Mouse (Mus musculus): ENCODE results near the gene C2cd3. TPM values are rescaled to one million over a fixed set of nuclear protein-coding genes. Genes with fewer than 3 reads are reported as not detected.

C2cd3 gene
- polyA plus RNA-seq, 1 experiment from 2014 or later: 34.2 TPM

DNA sequence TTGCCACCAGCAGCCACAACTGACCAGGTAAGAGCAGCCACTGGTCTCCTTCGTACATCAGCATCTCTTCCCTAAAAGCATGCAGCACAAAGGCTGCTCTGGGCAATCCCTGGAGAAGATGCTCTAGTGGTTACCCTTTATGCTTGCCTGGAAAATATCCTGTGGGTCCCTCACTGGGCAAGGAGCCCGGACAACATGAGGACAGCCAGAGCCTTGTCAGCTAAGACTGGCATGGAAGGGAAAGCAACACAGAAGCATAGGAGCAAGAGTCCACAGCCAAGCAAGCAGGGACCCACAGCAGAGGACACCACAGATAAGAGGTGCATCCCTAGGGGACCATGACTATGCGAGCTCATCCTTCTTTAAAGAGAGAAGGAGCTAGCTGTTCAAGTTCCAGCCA, 87.8 kb downstream of the C2cd3 start:
- Histone ChIP-seq H3K4me1 (ENCODE audit: control insufficient read depth, insufficient read depth, low read length) (no peaks in the 10 kb centered on the region), H3K9ac (replicated peaks; ENCODE audit: low read depth, low read length) (no peak overlapping the region), H3K4me3 (ENCODE audit: low read depth, low read length) (no peak overlapping the region), H3K36me3 (ENCODE audit: control insufficient read depth, insufficient read depth, low read length) (peaks cover 31% of the 10 kb centered on the region), H3K27me3 (ENCODE audit: control insufficient read depth, insufficient read depth, low read length) (no peaks in the 10 kb centered on the region), H3K27ac (ENCODE audit: low read length) (no peak overlapping the region), H3K9me3 (ENCODE audit: control insufficient read depth, low read depth, low read length) (no peaks in the 10 kb centered on the region), H3K4me2 (replicated peaks; ENCODE audit: low read depth, low read length) (no peak overlapping the region)
- WGBS: 92% methylated on average over 3 of the region's 3 CpGs
- ATAC-seq (ENCODE audit: insufficient number of reproducible peaks, insufficient read depth, low FRiP score, low read depth): no peak

DNA sequence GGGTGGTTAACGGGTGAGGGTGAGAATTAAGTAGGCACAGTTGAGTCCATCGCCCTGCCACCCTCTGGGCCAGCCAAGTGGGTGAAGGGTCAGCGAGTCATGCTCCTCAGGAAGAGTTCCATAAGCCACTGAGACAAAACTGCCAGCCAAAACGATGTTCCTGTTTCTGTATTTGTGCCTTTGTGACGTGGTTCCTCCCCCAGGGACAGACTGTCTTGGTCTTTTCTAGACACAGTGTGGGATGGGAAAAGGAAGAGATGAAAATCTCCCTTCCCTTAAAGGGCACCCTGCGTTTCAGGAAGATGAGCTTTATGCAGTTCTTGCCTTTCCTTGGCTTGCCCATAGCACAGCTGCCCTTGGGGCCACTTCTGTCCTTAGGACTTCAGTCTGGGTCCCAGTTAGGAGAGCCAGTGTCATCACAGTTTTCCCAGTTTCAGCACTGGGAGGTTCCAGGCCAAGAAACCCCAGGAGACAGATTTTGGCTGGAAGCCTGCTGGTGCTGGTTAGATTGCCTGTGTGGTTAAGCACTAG, 89.7 kb downstream of the C2cd3 start:
- WGBS: 84% methylated on average over 6 of the region's 6 CpGs
- no peak for ATAC-seq (ENCODE audit: insufficient number of reproducible peaks, insufficient read depth, low FRiP score, low read depth)
- no peaks in the 10 kb centered on the region for H3K9me3 ChIP-seq (ENCODE audit: control insufficient read depth, low read depth, low read length)

DNA sequence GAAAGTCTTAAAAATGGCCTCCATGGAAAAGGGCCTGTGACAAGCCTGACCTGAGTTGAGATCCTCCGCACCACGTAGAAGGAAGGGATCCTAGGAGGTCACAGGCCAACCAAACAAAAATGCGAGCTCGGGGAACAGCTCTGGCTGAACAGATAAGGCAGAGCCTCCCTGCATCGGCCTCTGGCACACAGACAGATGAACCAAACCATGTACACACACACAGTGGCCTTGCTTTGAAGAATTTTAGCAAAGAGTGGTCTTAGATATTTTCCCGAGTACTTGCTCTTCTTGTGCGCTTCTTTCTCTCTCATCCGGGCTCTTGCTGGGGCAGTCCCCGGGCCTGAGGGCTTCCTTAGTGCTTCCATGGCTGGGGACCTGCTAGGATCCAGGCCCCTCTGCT, 91.2 kb downstream of the C2cd3 start:
- Histone ChIP-seq H3K27ac (ENCODE audit: low read length) (no peak overlapping the region), H3K4me2 (replicated peaks; ENCODE audit: low read depth, low read length) (no peak overlapping the region), H3K36me3 (ENCODE audit: control insufficient read depth, insufficient read depth, low read length) (peaks cover 16% of the 10 kb centered on the region), H3K4me3 (ENCODE audit: low read depth, low read length) (no peak overlapping the region), H3K27me3 (ENCODE audit: control insufficient read depth, insufficient read depth, low read length) (no peaks in the 10 kb centered on the region), H3K4me1 (ENCODE audit: control insufficient read depth, insufficient read depth, low read length) (peaks cover 6% of the 10 kb centered on the region), H3K9ac (replicated peaks; ENCODE audit: low read depth, low read length) (no peak overlapping the region), H3K9me3 (ENCODE audit: control insufficient read depth, low read depth, low read length) (no peaks in the 10 kb centered on the region)
- ATAC-seq (ENCODE audit: insufficient number of reproducible peaks, insufficient read depth, low FRiP score, low read depth): no peak
- 49% methylated on average over 9 of the region's 9 CpGs for WGBS

More for the DNA sequence above, 89.7 kb downstream of the C2cd3 start:
- peaks cover 6% of the 10 kb centered on the region; the same call in 1 of the 2 replicates for H3K4me1 ChIP-seq (ENCODE audit: control insufficient read depth, insufficient read depth, low read length)
- H3K4me3 ChIP-seq (ENCODE audit: low read depth, low read length): no peak overlapping the region
- H3K36me3 ChIP-seq (ENCODE audit: control insufficient read depth, insufficient read depth, low read length): peaks cover 17% of the 10 kb centered on the region
- H3K27ac ChIP-seq (ENCODE audit: low read length): no peak overlapping the region
- no peak overlapping the region for H3K4me2 ChIP-seq (replicated peaks; ENCODE audit: low read depth, low read length)
- H3K27me3 ChIP-seq (ENCODE audit: control insufficient read depth, insufficient read depth, low read length): no peaks in the 10 kb centered on the region
- H3K9ac ChIP-seq (replicated peaks; ENCODE audit: low read depth, low read length): no peak overlapping the region

DNA sequence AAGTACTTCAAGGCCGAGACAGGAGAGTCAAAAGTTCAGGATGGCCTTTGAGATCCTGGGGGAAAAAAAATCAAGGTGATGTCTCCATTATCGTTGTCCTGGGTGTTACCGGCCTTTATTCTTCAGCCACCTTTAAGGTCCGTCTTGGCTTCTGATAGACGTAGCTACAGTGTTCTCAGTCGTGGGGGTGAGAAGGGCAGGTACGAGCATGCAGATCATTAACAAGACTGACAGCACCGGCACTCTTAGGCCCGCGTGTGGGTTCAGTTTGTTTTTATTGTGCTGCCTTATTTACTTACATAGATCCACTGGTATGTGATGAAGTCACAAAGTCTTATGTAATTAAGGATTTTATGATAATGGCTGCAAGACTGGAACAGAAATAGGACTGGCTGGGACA, 91.7 kb downstream of the C2cd3 start:
- WGBS: 54% methylated on average over 10 of the region's 10 CpGs
- no peak overlapping the region for H3K4me2 ChIP-seq (replicated peaks; ENCODE audit: low read depth, low read length)
- peaks cover 14% of the 10 kb centered on the region for H3K36me3 ChIP-seq (ENCODE audit: control insufficient read depth, insufficient read depth, low read length)
- H3K9ac ChIP-seq (replicated peaks; ENCODE audit: low read depth, low read length): no peak overlapping the region
- peaks cover 6% of the 10 kb centered on the region for H3K4me1 ChIP-seq (ENCODE audit: control insufficient read depth, insufficient read depth, low read length)
- no peak overlapping the region for H3K4me3 ChIP-seq (ENCODE audit: low read depth, low read length)
- no peaks in the 10 kb centered on the region for H3K9me3 ChIP-seq (ENCODE audit: control insufficient read depth, low read depth, low read length)
- ATAC-seq (ENCODE audit: insufficient number of reproducible peaks, insufficient read depth, low FRiP score, low read depth): no peak
- no peaks in the 10 kb centered on the region for H3K27me3 ChIP-seq (ENCODE audit: control insufficient read depth, insufficient read depth, low read length)
- H3K27ac ChIP-seq (ENCODE audit: low read length): no peak overlapping the region

DNA sequence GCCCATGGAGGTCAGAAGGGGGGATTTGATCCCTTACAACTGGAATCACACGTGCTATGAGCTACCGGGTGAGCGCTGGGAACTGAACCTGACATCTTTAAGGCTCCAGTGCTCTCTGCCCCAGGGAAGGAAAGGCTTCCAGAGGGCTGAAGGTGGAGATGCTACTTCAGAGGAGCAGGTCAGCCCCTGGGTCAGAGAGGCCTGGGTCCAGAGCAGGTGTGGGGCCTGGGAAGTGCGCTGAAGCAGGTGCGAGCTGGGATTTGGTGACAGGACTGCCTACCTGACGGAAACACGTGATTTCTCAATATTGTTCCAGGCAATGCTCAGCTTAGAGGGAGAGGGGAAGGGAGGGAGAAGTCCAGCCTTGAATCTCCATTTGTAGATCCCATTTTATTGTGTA, 92.2 kb downstream of the C2cd3 start:
- H3K9me3 ChIP-seq (ENCODE audit: control insufficient read depth, low read depth, low read length): no peaks in the 10 kb centered on the region
- H3K4me3 ChIP-seq (ENCODE audit: low read depth, low read length): no peak overlapping the region
- 88% methylated on average over 7 of the region's 7 CpGs for WGBS
- peaks cover 17% of the 10 kb centered on the region; the same call in 1 of the 2 replicates for H3K36me3 ChIP-seq (ENCODE audit: control insufficient read depth, insufficient read depth, low read length)
- H3K27me3 ChIP-seq (ENCODE audit: control insufficient read depth, insufficient read depth, low read length): no peaks in the 10 kb centered on the region
- no peak overlapping the region for H3K27ac ChIP-seq (ENCODE audit: low read length)
- H3K4me2 ChIP-seq (replicated peaks; ENCODE audit: low read depth, low read length): no peak overlapping the region
- no peak overlapping the region for H3K9ac ChIP-seq (replicated peaks; ENCODE audit: low read depth, low read length)
- no peak for ATAC-seq (ENCODE audit: insufficient number of reproducible peaks, insufficient read depth, low FRiP score, low read depth)
- peaks cover 6% of the 10 kb centered on the region for H3K4me1 ChIP-seq (ENCODE audit: control insufficient read depth, insufficient read depth, low read length)

DNA sequence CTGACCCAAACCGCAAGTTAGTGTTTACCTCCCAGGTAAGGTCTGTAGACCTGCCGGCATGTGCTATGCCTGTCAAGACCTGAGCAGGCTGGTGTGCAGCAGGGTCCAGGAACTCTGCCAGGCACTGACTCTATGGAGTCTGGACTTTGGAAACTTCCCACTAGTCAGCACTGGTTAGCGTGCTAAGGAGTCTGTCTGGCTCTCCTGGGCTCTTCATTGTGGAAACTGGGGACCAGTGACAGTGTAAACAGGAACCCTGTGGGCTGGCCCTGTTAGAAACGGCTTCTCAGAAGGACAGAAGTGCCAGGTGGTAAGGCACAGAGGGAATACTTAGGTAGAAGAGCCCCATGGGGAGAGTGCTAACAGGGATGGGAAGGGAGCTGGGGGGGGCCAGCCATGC, 93.2 kb downstream of the C2cd3 start:
- no peak overlapping the region; the same call in 1 of the 2 replicates for H3K4me2 ChIP-seq (replicated peaks; ENCODE audit: low read depth, low read length)
- no peaks in the 10 kb centered on the region for H3K27me3 ChIP-seq (ENCODE audit: control insufficient read depth, insufficient read depth, low read length)
- H3K36me3 ChIP-seq (ENCODE audit: control insufficient read depth, insufficient read depth, low read length): peaks cover 15% of the 10 kb centered on the region; the same call in 1 of the 2 replicates
- peaks cover 6% of the 10 kb centered on the region for H3K4me1 ChIP-seq (ENCODE audit: control insufficient read depth, insufficient read depth, low read length)
- 65% methylated on average over 4 of the region's 4 CpGs for WGBS
- H3K27ac ChIP-seq (ENCODE audit: low read length): peak overlapping the region; percentile 46; the same call in 1 of the 2 replicates
- no peak overlapping the region for H3K9ac ChIP-seq (replicated peaks; ENCODE audit: low read depth, low read length)
- no peak for ATAC-seq (ENCODE audit: insufficient number of reproducible peaks, insufficient read depth, low FRiP score, low read depth)
- H3K9me3 ChIP-seq (ENCODE audit: control insufficient read depth, low read depth, low read length): no peaks in the 10 kb centered on the region
- no peak overlapping the region for H3K4me3 ChIP-seq (ENCODE audit: low read depth, low read length)

DNA sequence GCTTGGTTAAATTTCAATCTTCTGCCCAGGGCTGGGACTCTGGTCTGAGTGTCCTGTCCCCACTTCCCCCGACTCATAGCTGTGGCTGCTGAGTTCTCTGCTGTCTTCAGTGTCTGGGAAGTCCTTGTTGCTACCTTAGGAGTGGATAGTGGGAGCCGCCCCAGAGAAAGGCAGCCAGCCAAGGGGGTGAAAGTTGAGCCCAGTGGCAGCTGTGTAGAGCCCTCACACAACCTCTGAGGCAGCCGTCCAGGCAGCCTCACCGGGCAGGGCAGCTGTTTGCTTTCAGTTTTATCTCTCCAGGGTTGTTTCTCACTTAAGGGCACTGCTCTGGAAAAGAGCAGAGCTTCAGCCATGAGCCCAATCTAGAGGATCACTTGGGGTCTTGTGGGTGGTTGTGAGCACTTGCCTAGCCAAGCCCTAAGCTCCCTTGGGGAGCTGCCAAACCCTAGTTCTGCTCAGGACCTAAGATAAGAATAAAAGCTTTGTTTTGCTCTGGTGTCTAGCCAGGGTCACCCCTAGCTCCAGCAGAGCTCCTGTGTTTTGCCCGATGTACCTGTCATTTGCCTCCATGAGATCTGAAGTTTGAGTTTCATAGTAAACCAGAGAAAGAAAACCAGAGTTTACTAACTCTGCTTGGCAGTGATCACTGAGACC, 93.8 kb downstream of the C2cd3 start:
- 40% methylated on average over 5 of the region's 5 CpGs for WGBS
- Histone ChIP-seq H3K4me2 (replicated peaks; ENCODE audit: low read depth, low read length) (no peak overlapping the region; the same call in 1 of the 2 replicates), H3K9ac (replicated peaks; ENCODE audit: low read depth, low read length) (no peak overlapping the region)

DNA sequence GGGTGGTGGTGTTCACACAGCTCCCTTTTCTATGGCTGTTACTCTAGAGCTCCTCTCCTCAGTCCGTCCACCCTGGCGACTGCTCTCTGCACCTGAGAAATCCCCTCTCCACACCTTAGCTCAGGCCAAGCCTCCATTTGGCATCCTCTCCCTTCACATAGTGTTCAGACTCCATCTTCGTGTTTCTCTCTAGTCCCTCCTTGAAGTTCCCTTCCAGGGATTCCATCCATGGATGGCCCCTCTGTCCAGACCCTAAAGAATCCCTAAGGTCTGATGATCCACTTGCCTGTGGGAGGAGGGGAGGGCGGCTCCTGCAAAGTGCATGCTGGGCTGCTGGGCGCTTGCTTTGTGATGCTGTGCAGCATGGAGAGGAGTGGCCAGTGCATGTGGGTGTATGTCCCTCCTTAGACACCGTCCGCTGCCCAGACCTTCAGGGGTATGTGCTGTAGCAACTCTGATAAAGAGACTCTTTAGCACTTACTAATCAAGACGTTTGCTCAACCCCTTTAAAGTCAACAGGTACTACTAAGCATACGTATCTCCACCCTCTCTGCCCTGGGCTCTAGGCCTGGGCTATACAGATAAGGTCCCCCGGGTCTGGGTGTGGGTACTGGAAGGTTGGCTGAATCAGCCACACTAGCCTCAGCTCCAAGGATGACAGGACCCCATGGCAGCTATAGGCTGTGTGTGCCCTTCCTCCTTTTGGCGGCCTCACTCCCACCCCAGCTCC, 94.9 kb downstream of the C2cd3 start:
- Histone ChIP-seq H3K9me3 (ENCODE audit: control insufficient read depth, low read depth, low read length) (no peaks in the 10 kb centered on the region), H3K27me3 (ENCODE audit: control insufficient read depth, insufficient read depth, low read length) (no peaks in the 10 kb centered on the region), H3K4me3 (ENCODE audit: low read depth, low read length) (no peak overlapping the region), H3K27ac (ENCODE audit: low read length) (peak overlapping the region; percentile 30; the same call in 1 of the 2 replicates), H3K4me2 (replicated peaks; ENCODE audit: low read depth, low read length) (no peak overlapping the region), H3K9ac (replicated peaks; ENCODE audit: low read depth, low read length) (no peak overlapping the region), H3K4me1 (ENCODE audit: control insufficient read depth, insufficient read depth, low read length) (peaks cover 6% of the 10 kb centered on the region), H3K36me3 (ENCODE audit: control insufficient read depth, insufficient read depth, low read length) (peaks cover 10% of the 10 kb centered on the region; the same call in 1 of the 2 replicates)
- WGBS: 78% methylated on average over 11 of the region's 11 CpGs
- ATAC-seq (ENCODE audit: insufficient number of reproducible peaks, insufficient read depth, low FRiP score, low read depth): peak; percentile 91

More for the DNA sequence above, 93.8 kb downstream of the C2cd3 start:
- Histone ChIP-seq H3K9me3 (ENCODE audit: control insufficient read depth, low read depth, low read length) (no peaks in the 10 kb centered on the region), H3K27ac (ENCODE audit: low read length) (peak overlapping the region; percentile 46; the same call in 1 of the 2 replicates), H3K4me3 (ENCODE audit: low read depth, low read length) (no peak overlapping the region), H3K36me3 (ENCODE audit: control insufficient read depth, insufficient read depth, low read length) (peaks cover 14% of the 10 kb centered on the region; the same call in 1 of the 2 replicates), H3K27me3 (ENCODE audit: control insufficient read depth, insufficient read depth, low read length) (no peaks in the 10 kb centered on the region), H3K4me1 (ENCODE audit: control insufficient read depth, insufficient read depth, low read length) (peaks cover 6% of the 10 kb centered on the region)
- ATAC-seq (ENCODE audit: insufficient number of reproducible peaks, insufficient read depth, low FRiP score, low read depth): peak; percentile 16; the same call in 1 of the 2 replicates
